Comparison of ENCODE assay signal across 25 mouse cellular contexts in the genomic region with DNA sequence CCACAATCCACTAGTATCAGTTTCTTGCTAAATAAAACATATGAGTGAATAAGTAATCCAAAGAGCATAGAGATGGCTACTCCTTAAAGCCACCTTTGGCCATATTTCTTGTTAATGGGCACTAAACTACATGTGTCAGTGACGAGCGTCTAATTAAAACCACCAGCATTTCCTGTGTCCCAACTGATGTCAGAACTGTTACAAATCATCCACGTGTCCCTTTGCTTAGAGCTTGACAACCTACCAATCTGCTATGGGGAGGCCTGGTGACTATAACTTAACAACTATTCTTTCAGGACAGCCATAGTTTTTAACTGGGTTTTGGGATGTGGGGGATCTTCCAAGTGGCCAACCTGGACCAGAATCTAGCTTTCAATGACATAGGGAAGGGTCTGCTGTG.
DNase-seq lines count a peak whose midpoint lies in the region; ATAC-seq and TF ChIP-seq lines count a peak whose summit lies in the region.
"Had no signal": no experiment of that assay in that cellular context is flagged by ENCODE, and none has a peak within 500 bp of the region (broad histone marks: within the 10 kb centered on the region; RNA-seq: fewer than 3 reads in every experiment).

No protein-coding gene starts in this region.

- intact Hi-C loops in gastrocnemius, postnatal 36 days (cut with DNase I), result no loop called here

- no peak for TF ChIP-seq POLR2A in embryonic fibroblast, embryonic 13.5 days (IDR thresholded peaks at IDR 0.05; ENCODE audit: low read depth, low read length)

- DNase-seq in kidney, postnatal 0 days (ENCODE audit: low spot score), result peak; percentile 59
- no peak for DNase-seq in kidney, adult 11 months
- no peak for DNase-seq in gastrocnemius, postnatal 36 days
- no peak for DNase-seq in adrenal gland, adult 2 months
- DNase-seq: adrenal gland, postnatal 10 days; cerebellum, adult 11 months; cerebellum, postnatal 10 days; forebrain, postnatal 0 days; heart, postnatal 14 days; layer of hippocampus, adult 9-11 months; liver, postnatal 0 days; lung, postnatal 4 days; midbrain, embryonic 14.5 days had no signal

- TF ChIP-seq CTCF in kidney, postnatal 0 days (IDR thresholded peaks at IDR 0.05; ENCODE audit: low read depth), result no peak
- TF ChIP-seq CTCF in embryonic fibroblast, embryonic 13.5 days (IDR thresholded peaks at IDR 0.05; ENCODE audit: borderline replicate concordance, insufficient read depth, low read length), result no peak
- TF ChIP-seq CTCF in intestine, postnatal 0 days (IDR thresholded peaks at IDR 0.05; ENCODE audit: low read depth), result no peak

- WGBS in kidney, postnatal 0 days, result 14% methylated on average over 3 of the region's 3 CpGs
- WGBS in intestine, postnatal 0 days, result 40% methylated on average over 3 of the region's 3 CpGs

- H3K9ac ChIP-seq in kidney, postnatal 0 days (ENCODE audit: low read depth, low read length), result no peak overlapping the region
- H3K9ac ChIP-seq in intestine, postnatal 0 days (ENCODE audit: low read depth, low read length), result no peak overlapping the region
- H3K9ac ChIP-seq: forebrain, embryonic 12.5 days; forebrain, postnatal 0 days; hindbrain, embryonic 15.5 days; limb, embryonic 13.5 days; liver, embryonic 12.5 days; liver, postnatal 0 days had no signal

- no peaks in the 10 kb centered on the region for H3K9me3 ChIP-seq in kidney, postnatal 0 days (replicated peaks; ENCODE audit: low read length)
- H3K9me3 ChIP-seq in intestine, postnatal 0 days (ENCODE audit: control insufficient read depth), result no peaks in the 10 kb centered on the region
- H3K9me3 ChIP-seq: forebrain, embryonic 12.5 days; hindbrain, embryonic 10.5 days; hindbrain, embryonic 15.5 days; limb, embryonic 13.5 days; liver, embryonic 12.5 days had no signal

- ATAC-seq in kidney, postnatal 0 days (replicated peaks; ENCODE audit: low FRiP score, low read depth), result no peak
- ATAC-seq in intestine, postnatal 0 days, result peak; percentile 65
- no peak for ATAC-seq in activated CD4-positive, CD25-positive, alpha-beta regulatory T cell, adult 4 months
- ATAC-seq: CD4-positive, CD25-positive, alpha-beta regulatory T cell, adult 4 months; forebrain, postnatal 0 days; inflammation-experienced regulatory T-cells, adult 6 months; liver, embryonic 12.5 days; liver, postnatal 0 days had no signal

- H3K4me3 ChIP-seq in kidney, postnatal 0 days (replicated peaks; ENCODE audit: low read depth, low read length), result no peak overlapping the region
- H3K4me3 ChIP-seq in brown adipose tissue, adult 24 weeks (ENCODE audit: insufficient read depth, low read depth, low read length), result no peak overlapping the region
- H3K4me3 ChIP-seq in embryonic fibroblast, embryonic 13.5 days (ENCODE audit: insufficient read depth, low read length), result no peak overlapping the region
- no peak overlapping the region for H3K4me3 ChIP-seq in intestine, postnatal 0 days (ENCODE audit: low read depth, low read length)
- H3K4me3 ChIP-seq: forebrain, embryonic 12.5 days; hindbrain, embryonic 10.5 days; hindbrain, embryonic 15.5 days; left cerebral cortex, adult 2 months; limb, embryonic 13.5 days; liver, embryonic 12.5 days had no signal

- H3K4me2 ChIP-seq in kidney, postnatal 0 days (ENCODE audit: low read length), result no peak overlapping the region
- no peak overlapping the region for H3K4me2 ChIP-seq in intestine, postnatal 0 days (replicated peaks; ENCODE audit: low read depth)
- H3K4me2 ChIP-seq: forebrain, embryonic 12.5 days; hindbrain, embryonic 15.5 days; limb, embryonic 13.5 days; liver, embryonic 12.5 days had no signal

- H3K36me3 ChIP-seq in kidney, postnatal 0 days (ENCODE audit: insufficient read depth, low read length), result no peaks in the 10 kb centered on the region
- H3K36me3 ChIP-seq in intestine, postnatal 0 days (ENCODE audit: control insufficient read depth, insufficient read depth), result no peaks in the 10 kb centered on the region
- H3K36me3 ChIP-seq: forebrain, embryonic 12.5 days; hindbrain, embryonic 10.5 days; hindbrain, embryonic 15.5 days; limb, embryonic 13.5 days; liver, embryonic 12.5 days had no signal

- no peaks in the 10 kb centered on the region for H3K4me1 ChIP-seq in kidney, postnatal 0 days (replicated peaks; ENCODE audit: insufficient read depth, low read length)
- 0 out of 2 replicates have a peak, but pooled peaks cover 2% of the 10 kb centered on the region for H3K4me1 ChIP-seq in brown adipose tissue, adult 24 weeks (ENCODE audit: control insufficient read depth, insufficient read depth, insufficient read length, low read length)
- no peaks in the 10 kb centered on the region for H3K4me1 ChIP-seq in embryonic fibroblast, embryonic 13.5 days (ENCODE audit: control insufficient read depth, insufficient read depth, low read length)
- no peaks in the 10 kb centered on the region for H3K4me1 ChIP-seq in intestine, postnatal 0 days (replicated peaks; ENCODE audit: control insufficient read depth, insufficient read depth, low read length)
- H3K4me1 ChIP-seq: forebrain, embryonic 12.5 days; hindbrain, embryonic 10.5 days; hindbrain, embryonic 15.5 days; limb, embryonic 13.5 days; liver, embryonic 12.5 days had no signal

- no peak overlapping the region for H3K27ac ChIP-seq in kidney, postnatal 0 days
- peak overlapping the region; percentile 73 for H3K27ac ChIP-seq in brown adipose tissue, adult 24 weeks (replicated peaks; ENCODE audit: low read depth, low read length)
- peak overlapping the region; percentile 24; the same call in 1 of the 2 replicates for H3K27ac ChIP-seq in embryonic fibroblast, embryonic 13.5 days (ENCODE audit: insufficient read depth, low read length)
- peak overlapping the region; percentile 37 for H3K27ac ChIP-seq in intestine, postnatal 0 days (ENCODE audit: low read depth, low read length)
- H3K27ac ChIP-seq: forebrain, embryonic 12.5 days; hindbrain, embryonic 10.5 days; hindbrain, embryonic 15.5 days; left cerebral cortex, adult 2 months; limb, embryonic 13.5 days; liver, embryonic 12.5 days had no signal

- no peaks in the 10 kb centered on the region for H3K27me3 ChIP-seq in kidney, postnatal 0 days (ENCODE audit: insufficient read depth, low read length)
- no peaks in the 10 kb centered on the region for H3K27me3 ChIP-seq in intestine, postnatal 0 days (replicated peaks; ENCODE audit: control insufficient read depth, insufficient read depth, low read length)
- H3K27me3 ChIP-seq: forebrain, embryonic 12.5 days; hindbrain, embryonic 15.5 days; limb, embryonic 13.5 days; liver, embryonic 12.5 days had no signal
